Mouse (Mus musculus) monocyte, adult 2 months (primary cell): ENCODE results near the gene Tbc1d7.

Source experiments
- DNase-seq, 2 experiments: peaks; one replicate each; pipeline ENCODE4 v3.0.0; 2022; ENCODE audit warnings: low spot score in 2 of 2, low read depth in 1 of 2

Tbc1d7 gene

GRCm38 (mm10) chr13:43196000-43196399 lies 24.7 kb upstream of the Tbc1d7 start:
- no peak for DNase-seq

- DNase-seq: no peak
Measured at GRCm38 (mm10) chr13:43193932-43194331, 22.6 kb upstream of the Tbc1d7 start.

GRCm38 (mm10) chr13:43193266-43193665 lies 22.0 kb upstream of the Tbc1d7 start:
- DNase-seq: no peak

- DNase-seq: no peak
Measured at GRCm38 (mm10) chr13:43191741-43192192, 20.5 kb upstream of the Tbc1d7 start.

- no peak for DNase-seq
Measured at GRCm38 (mm10) chr13:43191290-43191689, 20.0 kb upstream of the Tbc1d7 start.

- no peak for DNase-seq
Measured at GRCm38 (mm10) chr13:43187736-43188135, 16.4 kb upstream of the Tbc1d7 start.

GRCm38 (mm10) chr13:43183248-43184055 lies 12.2 kb upstream of the Tbc1d7 start:
- no peak for DNase-seq

- peak in 1 of 2 experiments; percentile 47 for DNase-seq
Measured at GRCm38 (mm10) chr13:43182465-43183201, 11.3 kb upstream of the Tbc1d7 start.

- no peak for DNase-seq
Measured at GRCm38 (mm10) chr13:43181104-43181503, 9.8 kb upstream of the Tbc1d7 start.

GRCm38 (mm10) chr13:43177317-43177716 lies 6.0 kb upstream of the Tbc1d7 start:
- DNase-seq: no peak

GRCm38 (mm10) chr13:43176676-43177075 lies 5.4 kb upstream of the Tbc1d7 start:
- DNase-seq: no peak

- DNase-seq: peak; percentile 31 to 65
Measured at GRCm38 (mm10) chr13:43173262-43173661, 2.0 kb upstream of the Tbc1d7 start.

- no peak for DNase-seq
Measured at GRCm38 (mm10) chr13:43172036-43172713, 874 bp upstream of the Tbc1d7 start.

- no peak for DNase-seq
Measured at GRCm38 (mm10) chr13:43167721-43168120, 3.6 kb downstream of the Tbc1d7 start.

- no peak for DNase-seq
Measured at GRCm38 (mm10) chr13:43159429-43159828, 11.9 kb downstream of the Tbc1d7 start.

GRCm38 (mm10) chr13:43158281-43158680 lies 13.0 kb downstream of the Tbc1d7 start:
- no peak for DNase-seq

- no peak for DNase-seq
Measured at GRCm38 (mm10) chr13:43157370-43157769, 13.9 kb downstream of the Tbc1d7 start.

- DNase-seq: no peak
Measured at GRCm38 (mm10) chr13:43152005-43152520, 19.2 kb downstream of the Tbc1d7 start.

GRCm38 (mm10) chr13:43149661-43150060 lies 21.6 kb downstream of the Tbc1d7 start:
- no peak for DNase-seq

GRCm38 (mm10) chr13:43148692-43149091 lies 22.6 kb downstream of the Tbc1d7 start:
- DNase-seq: no peak

- DNase-seq: no peak
Measured at GRCm38 (mm10) chr13:43146515-43147258, 24.6 kb downstream of the Tbc1d7 start.
